Mouse (Mus musculus) G1E-ER4 (cell line): ENCODE results near the gene Bdh2. TPM values are rescaled to one million over a fixed set of nuclear protein-coding genes. Genes with fewer than 3 reads are reported as not detected.

Experiments
- GATA1 ChIP-seq: IDR thresholded peaks from one replicate; pipeline ENCODE4 v1.8.0; 2012; ENCODE audit warnings: low read length, inconsistent platforms
- polyA plus RNA-seq: library from polyadenylated mRNA; stranded (reverse); fragments of >175 nt; gene quantifications from 2 replicates; pipeline ENCODE4 v1.2.3, GENCODE M21; 2012

The Bdh2 gene
- polyA plus RNA-seq, 1 experiment = not detected

DNA sequence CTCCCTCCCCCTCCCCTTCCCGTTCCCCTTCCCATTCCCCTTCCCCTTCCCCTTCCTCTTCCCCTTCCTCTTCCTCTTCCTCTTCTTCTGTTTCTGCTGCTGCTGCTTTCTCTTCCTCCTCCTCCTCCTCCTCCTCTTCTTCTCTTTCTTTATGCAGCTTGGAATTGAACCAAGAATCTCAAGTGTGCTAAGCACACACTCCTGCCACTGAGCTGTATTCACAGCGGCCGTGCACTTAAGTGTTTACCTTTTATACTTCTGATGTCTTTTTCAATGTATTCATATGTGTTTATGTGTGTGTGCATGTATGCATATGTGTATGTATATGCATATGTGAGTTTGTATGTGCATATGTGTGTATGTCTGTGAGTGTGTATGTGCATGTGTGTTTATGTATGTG is 4.8 kb downstream of the Bdh2 start:
- TF ChIP-seq GATA1 = no peak

DNA sequence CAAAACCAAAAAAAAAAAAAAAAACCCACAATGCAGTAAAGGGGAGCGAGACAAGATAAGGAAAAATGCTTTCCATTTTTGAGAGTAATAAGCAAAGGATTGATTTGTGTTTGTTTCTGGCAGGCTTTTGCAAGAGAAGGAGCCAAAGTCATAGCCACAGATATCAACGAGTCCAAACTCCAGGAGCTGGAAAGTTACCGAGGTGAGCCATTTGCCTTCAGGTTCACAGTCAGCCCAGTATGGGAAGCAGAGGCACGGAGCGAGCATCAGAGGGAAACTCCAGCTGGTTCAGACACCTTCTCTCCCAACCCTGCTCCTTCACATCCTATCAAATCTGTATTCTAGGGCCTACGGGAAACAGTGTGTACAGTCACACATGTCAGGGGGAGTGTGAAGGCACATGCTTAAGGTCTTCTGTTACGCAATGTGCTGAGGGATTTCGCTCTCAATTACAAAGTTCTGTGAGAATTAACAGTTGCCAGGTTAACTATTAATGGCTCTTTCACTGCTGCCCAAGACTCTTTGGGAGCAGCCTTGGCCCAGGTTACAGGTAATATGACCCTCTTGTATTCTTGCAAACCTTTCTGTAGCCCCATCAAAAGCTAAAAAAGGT is 7.2 kb downstream of the Bdh2 start:
- TF ChIP-seq GATA1 = no peak

DNA sequence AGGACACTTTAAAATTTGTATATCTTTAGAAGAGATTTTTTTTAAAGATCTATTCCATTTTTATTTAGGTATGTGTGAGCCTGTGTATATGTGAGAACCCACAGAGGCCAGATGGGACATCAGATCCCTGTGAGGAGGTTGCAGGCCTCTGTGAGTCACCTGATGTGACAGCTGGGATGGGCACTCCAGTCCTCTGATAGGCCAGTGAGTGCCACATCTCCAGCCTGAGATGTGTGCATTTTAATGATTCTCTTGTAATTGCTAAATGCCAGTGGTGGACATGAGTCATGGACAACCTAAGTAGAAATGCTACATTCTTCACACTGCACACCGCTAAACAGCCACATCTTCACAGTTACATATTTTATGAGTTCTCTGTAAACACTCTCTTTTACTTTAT is 8.1 kb downstream of the Bdh2 start:
- no peak for TF ChIP-seq GATA1

DNA sequence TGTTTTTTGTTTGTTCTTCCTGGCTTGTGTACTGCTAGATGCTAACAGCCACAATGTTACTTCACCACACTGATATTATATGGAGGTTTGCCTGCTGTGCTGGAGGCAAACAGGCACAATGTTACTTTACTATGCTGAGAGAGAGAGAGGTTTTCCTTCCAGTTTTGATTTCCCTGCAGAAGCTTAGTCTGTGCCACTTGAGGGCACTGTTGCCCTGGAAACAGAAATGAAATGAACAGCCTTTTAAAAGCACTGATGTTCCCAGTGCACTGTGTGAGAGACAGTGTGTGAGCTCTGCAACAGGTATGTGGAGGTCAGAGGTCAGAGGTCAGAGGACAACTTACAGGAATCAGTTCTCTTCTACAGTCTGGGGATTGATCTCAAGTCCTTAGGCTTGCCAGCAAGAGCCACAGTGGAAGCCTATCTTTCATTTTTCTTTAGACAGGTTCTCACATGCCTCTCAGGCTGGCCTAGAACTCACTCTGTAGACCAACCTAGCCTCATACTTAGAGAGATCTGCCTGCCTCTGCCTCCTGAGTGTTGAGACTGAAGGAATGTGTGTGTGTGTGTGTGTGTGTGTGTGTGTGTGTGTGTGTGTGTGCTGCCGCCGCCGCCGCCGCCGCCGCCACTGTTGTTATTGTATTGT is 9.4 kb downstream of the Bdh2 start:
- TF ChIP-seq GATA1 = no peak

- TF ChIP-seq GATA1 = no peak
These were observed 12.7 kb downstream of the Bdh2 start for GRCm38 (mm10) chr3:135293703-135294102.

- TF ChIP-seq GATA1 = no peak
These were observed 14.5 kb downstream of the Bdh2 start for GRCm38 (mm10) chr3:135295559-135295958.

DNA sequence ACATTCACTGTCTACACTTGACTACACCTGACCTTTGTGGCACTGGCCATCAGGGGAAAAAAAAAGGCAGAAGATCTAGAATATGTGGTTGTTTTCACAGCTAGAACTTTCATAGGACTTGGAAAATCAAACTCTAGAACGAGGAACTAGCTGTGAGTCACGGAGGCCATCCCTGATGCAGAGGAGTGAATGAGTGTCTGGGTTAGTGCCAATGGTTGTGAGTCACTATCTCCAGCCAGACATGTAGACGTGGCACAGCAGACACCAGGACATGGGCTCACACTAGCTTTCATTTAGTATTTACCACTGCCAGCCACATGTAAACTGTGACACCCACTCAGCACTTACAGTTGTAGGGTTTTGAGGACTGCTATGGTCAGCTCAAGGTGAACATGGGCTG is 17.5 kb downstream of the Bdh2 start:
- no peak for TF ChIP-seq GATA1

GRCm38 (mm10) chr3:135300081-135300480 is 19.1 kb downstream of the Bdh2 start:
- no peak for TF ChIP-seq GATA1

DNA sequence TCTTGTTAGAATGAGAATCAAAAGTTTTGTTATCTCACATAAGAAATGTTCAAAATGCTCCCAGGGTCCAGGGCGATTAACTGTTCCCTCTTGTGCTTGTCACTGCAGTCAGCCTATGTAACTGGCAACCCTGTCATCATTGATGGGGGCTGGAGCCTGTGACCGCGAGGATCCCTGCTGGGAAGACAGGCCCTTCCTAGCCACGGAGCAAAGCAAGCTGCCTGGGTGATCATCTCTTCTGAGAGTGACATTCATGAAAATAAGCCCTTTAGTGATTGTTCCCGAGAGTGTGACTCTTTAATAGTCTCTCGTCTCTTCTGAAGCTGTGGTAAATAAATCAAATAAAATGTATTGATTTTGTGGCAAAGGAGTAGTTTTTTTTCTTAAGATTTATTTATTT is 23.0 kb downstream of the Bdh2 start:
- no peak for TF ChIP-seq GATA1

DNA sequence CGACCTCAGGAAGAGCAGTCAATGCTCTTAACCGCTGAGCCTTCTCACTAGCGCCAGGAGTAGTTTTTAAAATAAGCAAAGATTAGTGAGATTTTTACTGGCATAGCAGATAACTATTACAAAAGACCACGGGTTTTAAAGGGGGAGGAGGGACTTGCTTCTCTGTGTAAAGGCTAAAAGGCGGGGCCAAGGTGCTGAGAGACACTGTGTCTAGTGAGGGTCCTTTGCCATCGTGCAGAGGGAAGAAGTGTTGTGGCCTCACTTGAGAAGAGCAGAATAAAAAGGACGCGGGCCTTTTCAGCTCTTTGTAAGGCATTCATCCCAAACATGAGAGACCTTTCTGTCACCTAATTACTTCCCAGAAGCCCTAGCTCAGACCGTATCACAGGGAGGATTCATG is 23.5 kb downstream of the Bdh2 start:
- TF ChIP-seq GATA1 = no peak

DNA sequence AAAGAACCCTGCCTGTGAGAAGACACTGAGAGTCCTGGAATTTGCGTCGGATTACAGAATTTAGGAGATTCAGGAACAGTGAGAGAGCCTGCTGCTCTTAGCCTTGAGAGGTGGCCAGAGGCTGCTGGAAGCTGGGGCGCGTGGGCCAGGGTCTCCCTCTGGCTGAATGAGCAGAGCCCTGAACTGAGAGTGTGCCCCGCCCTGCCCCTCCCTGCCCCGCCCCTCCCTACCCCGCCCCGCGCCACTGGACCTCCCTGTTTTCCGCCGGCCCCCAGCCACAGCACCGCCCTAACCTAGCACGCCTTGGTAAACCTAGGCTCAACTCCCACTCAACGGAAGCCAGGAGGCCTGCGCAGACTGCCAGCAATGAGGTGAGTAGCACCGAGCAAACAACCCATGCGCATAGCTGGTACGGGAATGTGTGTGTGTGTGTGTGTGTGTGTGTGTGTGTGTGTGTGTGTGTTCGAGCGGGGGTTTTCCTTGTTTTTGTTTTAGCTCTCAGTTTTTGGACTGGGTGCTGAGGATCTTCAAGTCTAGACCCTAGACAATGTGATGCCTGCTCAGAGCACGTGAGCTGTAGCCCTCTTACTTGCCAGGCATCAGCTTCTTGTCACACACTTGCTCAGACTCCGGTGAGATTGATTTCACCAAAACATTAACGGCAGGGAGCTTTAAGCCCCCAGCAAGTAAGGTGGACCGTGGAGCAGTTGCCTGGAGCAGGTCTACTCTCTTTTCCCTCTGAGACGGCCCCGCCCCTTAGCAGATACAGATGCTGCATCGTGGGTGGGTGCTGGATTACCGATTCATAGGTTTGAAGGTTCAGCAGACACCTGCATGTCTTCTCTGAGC is 26.6 kb downstream of the Bdh2 start, which contains the start of gene Slc9b2:
Gene Slc9b2, plus strand, starts transcription at position 290 of the 849 bp plus-strand sequence.
- TF ChIP-seq GATA1 = no peak

DNA sequence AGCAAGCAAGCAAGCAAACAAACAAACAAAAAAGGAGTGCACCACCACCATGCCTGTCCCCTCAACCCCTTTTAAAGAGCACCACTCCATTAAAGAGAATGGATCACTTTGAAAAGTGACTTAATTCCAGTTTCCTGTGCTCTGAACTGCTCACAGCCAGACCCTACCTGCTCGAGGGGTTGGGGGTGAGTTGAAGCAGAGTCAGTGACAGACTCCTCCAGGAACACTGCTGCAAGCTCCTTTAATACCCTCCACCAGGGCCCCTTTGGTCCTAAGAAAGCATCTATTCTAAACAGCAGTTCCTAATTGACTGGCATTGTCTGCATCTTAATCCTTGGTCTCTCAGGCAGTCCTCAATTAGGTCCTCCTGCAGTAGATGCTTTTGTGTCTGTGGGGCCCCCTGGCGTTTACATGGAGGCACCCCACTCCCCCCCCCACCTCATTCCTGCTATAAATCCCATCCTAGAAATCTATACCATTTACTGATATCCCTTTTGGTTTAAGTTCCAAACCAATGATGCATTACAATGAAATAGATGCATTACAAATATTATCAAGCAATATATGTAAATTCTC is 32.0 kb downstream of the Bdh2 start:
- no peak for TF ChIP-seq GATA1

DNA sequence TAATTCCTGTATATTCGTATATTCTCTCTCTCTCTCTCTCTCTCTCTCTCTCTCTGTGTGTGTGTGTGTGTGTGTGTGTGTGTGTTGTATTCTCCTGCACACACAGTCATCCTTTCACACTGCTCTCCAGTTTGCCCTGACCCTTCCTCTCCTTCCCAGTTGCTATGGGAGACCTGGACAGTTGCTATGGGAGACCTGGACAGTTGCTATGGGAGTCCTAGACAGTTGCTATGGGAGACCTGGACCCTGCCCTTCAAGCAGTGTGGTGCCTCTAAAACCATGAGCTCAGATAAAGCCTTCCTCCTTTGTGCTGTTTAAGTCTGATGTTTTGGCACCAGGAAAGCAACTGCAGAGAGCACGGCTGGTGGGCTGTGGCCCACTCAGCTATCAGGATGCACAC is 32.7 kb downstream of the Bdh2 start:
- no peak for TF ChIP-seq GATA1

DNA sequence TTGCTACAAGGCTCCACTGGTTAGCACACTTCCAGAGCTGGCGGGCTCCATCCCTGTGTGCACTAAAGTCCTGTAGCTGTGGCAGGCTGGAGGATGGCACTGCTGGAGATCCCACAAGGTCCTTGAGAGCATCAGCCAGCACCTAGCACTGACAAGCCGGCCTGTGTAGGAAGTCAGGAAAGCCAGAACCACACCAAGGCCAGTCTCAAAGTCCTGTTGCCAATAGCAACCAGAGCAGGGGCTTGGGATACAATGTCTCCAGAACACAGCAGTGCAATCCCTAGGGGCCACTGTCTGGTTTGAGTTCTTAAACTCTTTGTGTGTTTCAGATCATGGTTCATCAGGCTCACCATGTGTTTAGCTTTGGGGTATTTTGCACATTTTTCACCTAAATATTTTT is 33.8 kb downstream of the Bdh2 start:
- TF ChIP-seq GATA1 = no peak

DNA sequence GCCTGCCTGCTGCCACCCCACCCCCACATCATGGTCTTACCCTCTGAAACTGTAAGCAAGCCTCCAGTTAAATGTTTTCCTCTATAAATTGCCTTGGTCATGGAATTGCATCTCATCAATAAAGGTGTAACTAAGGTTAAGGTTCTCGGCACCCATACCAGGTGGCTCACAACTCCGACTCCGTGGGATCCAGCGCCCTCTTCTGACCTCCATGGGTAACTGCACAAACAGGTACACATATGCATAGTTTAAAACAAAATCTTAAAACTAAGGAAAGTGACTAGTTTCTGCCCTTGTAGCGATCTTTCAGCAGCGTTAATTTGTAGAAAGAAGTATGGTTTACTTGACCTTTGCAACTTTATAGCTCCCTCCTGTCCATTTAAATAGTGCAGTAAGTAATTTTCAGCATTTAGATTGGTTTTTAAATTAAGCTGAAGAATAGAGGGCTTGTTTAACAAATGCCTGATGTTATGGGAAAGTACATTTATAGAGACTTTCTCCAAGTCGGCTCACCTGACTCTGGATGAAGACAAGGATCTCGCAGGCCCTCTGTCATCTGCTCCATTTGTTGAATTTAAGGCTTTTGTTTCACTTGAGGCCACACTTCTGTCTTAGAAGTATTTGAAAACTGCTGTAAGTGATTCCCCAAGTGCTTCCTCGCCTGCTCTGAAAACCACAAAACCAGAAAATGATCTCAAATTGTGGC is 34.9 kb downstream of the Bdh2 start:
- TF ChIP-seq GATA1 = no peak

GRCm38 (mm10) chr3:135318331-135318730 is 37.3 kb downstream of the Bdh2 start:
- no peak for TF ChIP-seq GATA1
